Mouse (Mus musculus) right cerebral cortex, adult 18-20 months (tissue): ENCODE data around the gene Fam171a1.

Experiments used
- DNase-seq: peaks from one replicate; pipeline ENCODE4 v3.0.0; 2022; ENCODE audit warnings: mixed read lengths

Fam171a1 gene

DNA sequence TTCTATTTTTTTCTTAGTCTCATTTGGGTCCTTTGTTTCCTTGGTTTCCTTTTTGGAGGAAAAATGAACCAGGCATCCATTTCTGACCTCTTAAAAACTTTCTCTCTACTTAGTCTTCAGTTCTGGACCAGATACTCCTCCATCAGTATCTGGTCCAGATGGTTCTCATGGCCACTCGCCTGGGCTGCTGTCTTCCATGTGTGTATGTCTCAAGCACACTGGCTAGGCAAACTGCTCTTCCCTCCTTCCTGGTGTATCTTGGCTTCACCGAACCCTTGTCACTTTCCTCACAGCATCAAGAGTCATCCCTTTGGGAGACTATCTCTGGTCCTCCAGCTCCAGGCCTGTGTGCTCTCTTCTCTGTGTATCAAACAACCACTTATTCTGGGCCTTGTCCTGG is 25.0 kb downstream of the Fam171a1 start:
- DNase-seq = no peak

DNA sequence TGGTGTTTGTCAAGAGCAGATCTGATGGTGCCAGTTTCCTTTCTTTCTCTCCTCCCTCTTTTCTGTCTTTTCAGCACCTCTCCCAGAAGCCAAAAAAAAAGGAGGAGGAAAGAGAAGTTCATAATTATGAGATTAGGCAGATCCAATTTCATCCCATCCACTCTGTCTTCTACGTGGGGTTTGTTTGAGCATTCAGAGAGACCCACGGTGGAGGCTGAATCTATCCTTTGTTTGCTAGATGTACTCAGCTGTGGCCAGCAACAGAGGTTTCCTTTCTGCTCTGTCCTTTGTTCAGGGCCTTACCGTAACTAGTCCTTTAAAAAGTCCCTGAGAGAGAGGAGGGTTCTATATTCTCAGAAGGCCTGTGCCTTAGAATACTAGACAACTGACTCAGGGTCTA is 25.6 kb downstream of the Fam171a1 start:
- no peak for DNase-seq

DNA sequence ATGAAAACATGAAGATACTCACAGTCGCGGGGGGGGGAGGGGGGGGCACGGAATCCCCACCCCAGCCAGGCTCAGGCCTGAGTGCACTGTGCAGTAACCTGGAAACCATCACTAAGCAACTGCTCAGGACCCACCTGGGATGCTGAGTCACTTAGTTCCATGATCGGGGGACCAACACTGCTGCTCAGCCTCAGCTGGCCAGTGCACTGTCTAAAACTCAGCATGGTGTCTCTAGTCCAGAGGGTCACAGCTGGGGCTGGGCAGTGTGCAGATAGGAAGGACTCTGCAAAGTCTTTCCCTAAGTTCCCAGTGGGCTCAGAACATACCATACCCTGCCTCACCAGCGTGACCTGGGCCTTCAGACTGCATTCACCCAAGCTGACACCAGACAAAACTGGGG is 26.6 kb downstream of the Fam171a1 start:
- DNase-seq = no peak

DNA sequence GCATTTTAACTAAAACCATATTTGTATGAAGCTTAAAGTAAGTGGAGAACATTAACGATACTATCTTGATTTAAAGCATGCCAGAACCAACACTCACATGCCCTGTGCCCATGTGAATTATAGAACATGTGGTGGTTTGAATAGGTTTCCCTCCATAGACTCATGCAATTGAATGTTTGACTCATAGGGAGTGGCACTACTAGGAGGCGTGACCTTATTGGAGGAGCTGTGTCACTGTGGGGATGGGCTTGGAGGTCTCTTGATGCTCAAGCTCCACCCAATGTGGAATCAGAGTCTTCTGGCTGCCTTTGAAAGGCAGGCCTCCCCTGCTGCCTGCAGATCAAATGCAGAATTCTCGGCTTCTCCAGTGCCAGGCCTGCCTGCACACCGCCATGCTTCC is 27.8 kb downstream of the Fam171a1 start:
- DNase-seq = no peak

DNA sequence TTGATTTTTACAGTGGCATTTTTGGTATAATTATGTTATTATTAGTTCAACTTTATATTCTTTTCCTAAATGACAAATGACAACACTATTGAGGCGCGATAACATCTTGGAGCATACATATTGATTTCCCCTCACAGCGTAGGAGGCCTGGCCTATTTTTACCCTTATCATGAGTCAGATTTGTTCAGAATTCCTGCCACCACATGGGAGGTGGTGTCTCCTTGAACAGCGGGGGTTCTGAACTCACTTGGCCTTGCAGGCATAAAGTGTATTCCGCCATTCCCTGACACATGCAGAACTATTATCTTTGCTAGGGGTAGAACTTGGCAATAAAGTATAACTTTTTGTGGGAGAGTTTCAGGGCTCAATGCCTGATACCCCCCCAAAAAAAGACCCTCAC is 30.3 kb downstream of the Fam171a1 start:
- DNase-seq = peak; percentile 57

DNA sequence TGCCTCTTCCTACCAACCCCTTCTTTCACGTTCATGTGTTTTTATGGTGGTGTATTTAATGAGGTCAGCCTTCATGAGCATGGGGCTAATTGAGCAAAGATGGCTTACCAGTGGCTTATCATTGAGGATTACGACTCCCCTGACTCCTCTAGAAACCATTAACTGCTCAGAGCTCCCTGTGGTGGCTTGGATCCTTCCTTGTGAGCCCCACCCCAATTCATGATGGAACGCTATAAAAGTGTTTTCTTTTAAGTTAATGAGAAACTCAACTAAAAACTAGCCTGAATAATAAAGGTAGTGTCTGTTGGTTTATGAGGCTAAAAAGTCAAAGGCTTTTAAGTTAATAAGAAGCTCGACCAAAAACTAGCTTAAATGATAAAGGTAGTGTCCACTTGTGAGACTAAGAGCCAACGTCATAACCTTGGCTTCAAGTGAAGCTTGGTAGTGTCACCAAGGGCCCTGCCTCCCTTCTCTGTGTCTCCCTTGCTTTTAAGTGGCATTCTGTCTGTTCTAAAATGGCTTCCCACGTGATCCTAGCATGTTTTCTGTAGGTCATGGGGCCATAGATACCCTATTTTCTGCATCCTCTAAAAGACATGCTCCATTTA is 33.6 kb downstream of the Fam171a1 start:
- DNase-seq = no peak

DNA sequence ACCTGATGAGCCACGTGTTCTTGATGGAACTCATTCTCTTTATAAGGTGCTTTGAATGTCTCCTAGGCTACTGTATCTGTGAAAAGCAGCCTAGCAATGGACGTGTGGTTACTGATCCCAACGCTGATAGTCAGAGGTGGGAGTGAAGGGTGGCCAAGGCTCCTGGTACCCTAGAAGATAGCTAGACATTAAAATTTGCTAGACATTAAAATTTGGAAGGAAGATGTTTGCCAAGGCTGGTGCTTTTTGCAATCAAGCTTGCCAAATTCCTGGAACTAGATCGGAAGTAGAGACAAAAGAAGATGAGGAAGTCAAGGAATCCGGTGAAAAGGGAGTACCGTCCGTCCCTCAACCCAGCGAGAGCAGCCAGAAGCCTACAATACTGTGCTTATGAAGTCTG is 34.7 kb downstream of the Fam171a1 start:
- DNase-seq = no peak

DNA sequence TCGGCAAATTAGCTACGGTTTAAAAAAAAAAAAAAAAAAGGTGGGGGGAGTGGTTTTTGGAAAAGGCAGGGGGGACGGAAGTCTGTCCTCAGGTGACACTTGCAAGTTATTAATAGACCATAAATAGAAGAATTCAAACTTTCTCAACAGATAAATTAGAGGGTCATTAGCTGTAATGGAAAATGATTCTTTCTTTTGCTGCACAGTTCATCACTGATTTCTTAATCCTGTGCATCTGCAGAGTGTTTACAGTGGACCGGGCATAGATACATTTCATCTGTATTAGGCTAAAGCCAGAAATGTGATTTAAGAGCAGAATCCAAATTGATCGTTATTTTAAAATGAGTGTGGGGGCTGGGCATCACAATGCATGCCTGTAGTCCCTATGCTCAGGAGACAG is 36.3 kb downstream of the Fam171a1 start:
- no peak for DNase-seq

DNA sequence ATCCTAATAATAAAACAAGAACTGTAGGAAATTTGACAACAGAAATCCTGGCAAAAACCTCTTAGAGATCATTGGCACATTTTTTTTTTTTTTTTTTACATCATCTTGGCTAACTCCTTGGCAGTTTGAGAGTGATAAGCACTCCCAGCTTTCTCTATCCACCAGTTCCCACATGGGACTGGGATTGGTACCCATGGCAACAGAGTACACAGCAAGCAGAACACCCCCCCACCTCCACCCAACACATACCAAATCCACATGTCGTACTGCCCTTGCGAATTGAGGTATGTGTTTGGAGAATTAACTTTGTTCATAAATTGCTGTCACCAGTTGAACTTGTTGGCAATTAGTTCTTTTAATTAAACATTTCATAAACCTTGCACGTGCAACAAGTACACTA is 37.3 kb downstream of the Fam171a1 start:
- DNase-seq = no peak

DNA sequence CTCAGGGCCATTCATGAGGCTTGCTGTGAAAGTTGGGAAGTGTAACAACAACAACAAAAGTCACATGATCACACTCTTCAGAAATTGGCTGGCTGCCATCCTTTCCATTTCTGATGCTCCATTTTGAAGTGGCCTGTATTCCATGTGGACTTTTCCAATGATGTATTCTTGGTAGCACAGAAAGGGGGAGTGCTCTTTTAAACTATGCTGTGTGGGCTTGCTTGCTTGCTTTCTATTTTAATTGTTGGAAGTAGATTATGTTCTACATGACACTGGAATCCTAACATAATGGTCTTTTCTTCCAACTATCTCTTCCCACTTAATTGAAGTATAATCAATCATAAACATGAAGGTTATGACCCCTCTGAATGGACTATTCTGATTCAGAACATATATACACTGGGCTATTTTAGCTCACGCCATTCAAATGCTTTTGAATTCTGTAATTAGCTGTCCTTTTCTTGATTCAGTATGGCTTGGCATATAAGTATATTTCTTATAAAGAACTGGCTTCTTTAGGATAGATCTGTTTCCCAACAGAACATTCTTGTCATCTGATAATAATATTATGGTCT is 40.2 kb downstream of the Fam171a1 start:
- DNase-seq = no peak

DNA sequence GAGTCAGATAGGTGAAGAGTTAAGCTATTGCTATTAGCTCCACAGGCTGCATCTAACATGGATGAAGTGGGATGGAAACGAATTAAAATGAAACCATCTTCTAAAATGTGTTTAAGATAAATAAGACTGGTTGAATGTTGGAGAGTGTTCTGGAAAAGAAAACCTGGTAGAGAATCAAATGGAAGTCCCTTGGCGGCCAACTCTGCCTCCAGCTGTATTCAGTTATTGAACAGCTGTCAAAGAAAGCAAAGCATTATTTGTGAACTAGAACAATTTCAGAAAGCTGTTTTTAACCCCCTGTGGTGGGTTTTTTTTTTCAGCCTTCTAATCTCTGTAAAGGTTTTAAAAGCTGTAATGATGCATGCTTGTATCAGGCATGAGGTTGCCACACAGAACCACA is 41.0 kb downstream of the Fam171a1 start:
- no peak for DNase-seq

DNA sequence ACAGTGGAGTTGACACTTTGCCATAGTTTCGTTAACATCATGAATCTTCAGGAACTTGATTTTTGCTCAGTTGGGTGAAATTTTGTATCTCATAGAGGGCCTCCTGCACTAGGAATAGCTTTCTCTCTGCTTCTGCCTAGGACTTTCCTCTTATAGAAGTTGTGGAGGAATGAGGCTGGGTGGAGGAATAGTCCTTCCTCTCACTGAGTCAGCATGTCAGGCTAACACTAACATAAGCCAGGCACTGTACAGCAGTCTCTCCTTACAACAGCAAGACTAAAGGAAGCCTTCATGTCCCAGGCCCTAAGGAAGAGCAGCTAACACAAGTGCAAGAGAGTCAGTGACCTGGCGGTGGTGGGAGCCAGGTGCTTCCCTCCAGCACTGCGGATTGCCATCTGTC is 43.0 kb downstream of the Fam171a1 start:
- peak; percentile 43 for DNase-seq

DNA sequence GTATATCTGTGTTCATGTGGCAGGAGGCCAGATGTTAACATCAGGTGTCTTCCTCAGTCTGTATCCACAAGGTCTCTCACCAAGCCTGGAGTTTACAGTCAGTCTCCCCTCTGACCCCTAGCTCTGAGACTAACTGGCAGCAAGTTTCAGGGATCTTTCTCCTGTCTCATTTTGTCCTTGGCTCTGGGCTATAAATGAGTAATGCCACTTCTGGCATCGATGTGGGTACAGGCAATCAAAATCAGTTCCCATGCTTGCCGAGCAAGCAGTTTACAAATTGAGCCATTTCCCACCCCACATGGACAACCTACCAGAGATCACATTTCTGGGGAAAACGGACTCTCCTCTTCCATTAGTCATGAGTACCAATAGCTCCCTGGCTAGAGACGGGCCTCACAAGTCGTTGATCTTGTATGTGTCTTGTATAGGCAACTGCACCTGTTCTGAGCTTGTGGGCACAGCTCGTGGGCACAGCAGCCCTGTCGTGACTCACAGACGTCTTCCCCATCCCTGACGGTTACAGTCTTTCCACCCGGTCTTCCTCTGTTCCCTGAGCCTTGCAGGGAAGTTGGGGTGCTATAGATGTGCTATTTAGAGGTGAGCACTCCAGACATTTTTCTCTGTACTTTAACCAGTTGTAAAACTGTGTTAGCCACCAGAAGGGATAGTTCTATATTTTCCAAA is 43.8 kb downstream of the Fam171a1 start:
- DNase-seq = peak; percentile 57

DNA sequence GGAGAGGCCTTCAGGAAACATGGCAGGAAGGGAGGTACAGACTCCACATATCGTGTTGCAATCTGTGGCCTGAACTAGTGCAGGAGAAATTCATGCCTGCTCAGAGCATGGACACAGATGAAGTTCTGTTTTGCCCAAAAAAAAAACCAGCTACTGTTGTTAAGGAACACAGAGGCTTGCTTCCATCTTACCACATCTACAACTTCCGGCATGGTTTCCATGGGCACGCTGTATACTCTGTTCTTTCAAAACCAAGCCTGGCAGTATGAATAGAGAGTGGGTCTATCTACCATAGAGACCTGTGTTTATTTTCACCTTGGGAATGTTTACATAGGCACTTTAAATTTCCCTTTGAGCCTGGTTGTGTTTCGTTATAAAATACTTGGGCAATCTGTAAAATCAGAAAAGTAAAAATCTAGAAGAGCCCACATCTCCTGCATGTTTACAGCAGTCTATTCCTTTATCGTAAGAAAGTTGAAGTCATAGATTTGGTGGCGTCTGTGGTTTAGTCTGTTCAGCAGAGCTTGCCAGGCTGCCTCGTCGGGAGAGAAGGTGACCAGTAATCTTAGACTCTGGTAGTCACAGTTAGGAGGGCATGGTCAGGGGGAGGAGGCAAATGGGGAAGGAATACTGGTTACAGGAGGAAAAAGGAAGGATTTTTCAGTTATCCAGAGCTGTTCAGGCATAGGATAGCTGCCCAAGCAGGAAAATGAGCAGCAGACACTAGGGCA is 44.8 kb downstream of the Fam171a1 start:
- DNase-seq = no peak

DNA sequence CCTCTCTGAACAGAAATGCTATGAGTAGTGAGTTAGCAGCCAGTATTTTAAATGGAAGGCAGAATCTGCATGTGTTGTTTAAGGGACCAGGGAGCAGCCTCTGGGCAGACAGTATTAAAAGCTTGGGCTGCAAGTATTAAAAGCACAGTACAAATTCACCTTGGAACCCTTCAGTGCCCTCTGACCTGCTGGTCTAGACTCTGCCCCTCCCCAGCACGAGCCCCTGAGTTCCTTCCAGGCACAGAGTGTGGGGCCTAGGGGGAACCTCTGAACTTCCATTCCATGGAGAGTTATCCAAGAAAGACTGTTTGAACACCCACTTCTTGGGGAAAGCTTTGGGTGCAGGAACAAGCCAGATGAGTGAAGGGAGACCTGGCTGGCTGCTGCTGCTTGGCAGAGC is 47.6 kb downstream of the Fam171a1 start:
- no peak for DNase-seq

DNA sequence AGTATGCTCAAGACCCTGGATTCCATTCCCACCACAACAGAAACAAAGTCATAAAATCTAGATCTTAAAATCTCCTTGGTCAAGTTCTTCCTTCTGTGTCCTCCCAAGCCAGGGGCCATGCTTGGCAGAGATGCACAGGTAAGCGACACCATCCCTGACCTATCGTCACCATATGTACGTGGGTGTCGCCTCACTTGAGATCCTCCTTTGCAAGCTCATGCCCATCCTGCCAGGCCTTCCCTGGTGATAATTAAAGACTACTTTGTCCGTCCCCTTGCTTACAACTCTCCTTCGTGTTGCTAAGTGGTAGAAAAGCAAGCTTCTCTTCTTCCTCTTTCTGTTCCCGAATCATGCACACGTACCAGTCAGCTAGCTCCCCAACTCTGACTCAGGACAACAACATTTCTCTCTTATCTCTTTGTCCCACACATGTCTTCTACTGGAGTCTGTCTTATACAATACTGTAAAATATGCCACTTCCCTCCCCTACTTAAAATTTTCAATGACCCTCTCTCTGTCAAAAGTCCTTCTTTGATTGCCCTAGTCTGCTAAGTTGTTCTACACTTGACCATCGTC is 49.6 kb downstream of the Fam171a1 start:
- DNase-seq = no peak

DNA sequence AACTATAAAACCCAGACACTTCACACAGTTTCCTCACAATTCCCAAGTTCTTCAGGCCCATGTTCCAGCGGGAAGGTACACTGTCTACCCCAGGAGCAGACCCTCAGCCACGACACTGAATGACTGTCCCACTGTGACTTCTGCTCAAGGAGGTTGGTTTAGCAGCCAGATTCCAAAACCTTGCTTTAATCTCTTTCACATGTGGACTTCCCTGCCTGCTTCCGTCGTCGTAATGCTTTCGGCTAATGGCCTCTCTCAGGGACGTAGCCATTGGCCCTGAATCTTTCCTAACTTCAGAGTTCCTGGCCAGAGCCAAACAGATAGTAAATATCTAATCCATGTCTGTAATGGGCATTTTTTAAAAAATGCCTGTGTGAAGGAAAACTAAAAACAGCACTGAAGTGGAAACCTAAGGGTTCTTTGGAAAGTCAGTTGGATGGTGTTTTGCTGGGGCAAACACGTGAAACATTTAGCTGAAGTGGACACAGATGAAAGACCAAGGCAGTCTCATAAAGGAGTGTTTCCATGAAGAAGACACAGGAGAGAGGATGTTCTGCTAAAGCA is 51.1 kb downstream of the Fam171a1 start:
- no peak for DNase-seq

DNA sequence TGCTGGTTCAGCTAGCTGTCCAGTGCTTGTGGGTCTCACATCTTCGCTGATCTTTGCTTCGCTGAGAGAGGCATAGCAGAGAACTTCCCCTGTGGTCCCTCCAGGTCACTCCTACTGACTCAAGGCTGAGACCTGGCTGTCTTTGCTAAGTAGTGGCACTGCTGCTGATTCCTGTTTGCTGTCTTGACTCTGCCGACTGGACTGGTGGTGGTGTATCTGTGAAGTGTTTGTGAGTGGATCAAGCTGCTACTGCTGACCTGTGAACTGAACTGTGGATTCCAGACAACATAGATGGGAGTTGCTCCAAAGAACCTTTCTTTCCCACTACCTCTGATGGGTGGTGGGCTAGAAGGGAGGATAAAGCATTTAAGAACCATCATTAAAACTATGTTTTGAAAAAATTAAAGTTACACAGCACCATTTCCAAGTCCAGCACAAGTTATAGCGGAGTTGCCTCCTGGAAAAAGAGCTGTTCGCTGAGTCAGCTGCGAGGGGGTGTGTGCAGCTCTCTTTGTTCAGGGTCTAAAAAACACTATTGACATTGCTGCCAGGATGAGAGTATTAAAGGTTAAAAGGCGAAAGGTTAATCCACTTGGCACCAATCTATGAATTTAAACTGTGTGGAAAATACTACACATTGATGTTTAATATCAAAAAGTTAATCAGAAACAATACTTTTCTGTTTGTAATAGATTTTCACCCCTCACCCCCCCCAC is 52.0 kb downstream of the Fam171a1 start:
- DNase-seq = no peak

DNA sequence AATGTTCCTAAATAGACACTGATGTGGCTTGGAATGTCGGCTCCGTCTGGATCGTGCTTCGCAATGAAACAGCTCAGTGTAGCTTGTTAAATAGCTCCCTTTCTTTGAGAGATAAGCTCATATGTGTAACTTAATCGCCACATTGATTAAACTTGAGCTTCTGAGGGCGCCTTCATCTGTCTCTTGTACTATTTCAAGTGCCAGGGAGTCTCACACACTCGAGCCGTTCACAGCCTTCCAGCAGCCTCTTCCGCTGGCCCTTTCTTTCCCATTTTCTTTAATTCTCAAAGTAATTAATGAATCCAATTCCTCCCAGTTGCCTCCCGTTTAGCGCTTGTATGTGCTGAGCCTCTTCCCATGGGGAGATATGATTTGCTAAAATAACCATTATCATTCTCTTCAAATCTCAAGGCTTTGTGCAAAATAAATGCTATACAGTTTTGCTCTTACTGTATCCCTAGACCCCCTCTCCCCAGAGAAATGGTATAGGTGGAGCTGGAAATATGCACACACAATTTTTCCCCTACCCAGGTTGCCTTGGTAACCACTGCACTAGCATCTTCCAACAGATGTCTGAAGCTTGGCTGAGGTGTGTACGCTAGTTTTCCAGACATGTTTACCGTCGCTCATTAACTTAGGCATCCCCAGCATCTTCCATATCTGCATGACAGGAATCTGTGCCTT is 54.8 kb downstream of the Fam171a1 start:
- DNase-seq = no peak

DNA sequence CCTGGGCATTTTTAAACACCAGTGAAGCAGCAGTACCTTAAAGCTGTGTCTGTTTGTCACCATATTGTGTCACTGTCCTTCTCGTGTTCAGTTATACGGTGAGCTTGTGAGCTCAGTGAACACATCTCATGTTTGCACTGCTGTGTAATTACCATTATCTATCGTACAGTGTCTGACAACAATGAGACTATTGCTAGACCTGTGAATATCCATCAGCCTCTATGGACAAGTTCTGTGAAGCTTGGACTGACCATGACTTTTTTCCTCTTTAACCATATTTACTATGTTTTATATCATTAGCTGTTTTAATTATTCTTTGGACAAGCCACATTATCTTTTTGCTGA is 55.4 kb downstream of the Fam171a1 start:
- no peak for DNase-seq

DNA sequence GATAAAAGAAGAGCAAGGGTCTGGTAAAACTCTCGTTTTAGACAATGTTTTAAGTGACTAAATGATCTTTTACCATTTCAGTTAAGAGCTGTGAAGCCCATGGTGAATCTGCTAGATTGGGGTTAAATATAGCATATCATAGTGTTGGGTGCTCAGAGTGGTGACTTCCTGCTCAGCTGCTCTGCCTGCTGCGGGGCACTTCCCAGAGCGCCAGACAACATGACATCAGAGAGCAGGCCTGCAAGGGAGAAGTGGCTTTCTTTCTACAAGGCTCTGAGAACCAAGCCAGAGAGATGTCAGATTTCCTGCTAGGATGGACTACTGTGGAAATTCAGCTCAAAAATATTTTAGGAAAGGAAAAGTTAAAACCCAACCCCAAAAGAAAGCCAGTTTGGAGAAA is 57.8 kb downstream of the Fam171a1 start:
- no peak for DNase-seq

DNA sequence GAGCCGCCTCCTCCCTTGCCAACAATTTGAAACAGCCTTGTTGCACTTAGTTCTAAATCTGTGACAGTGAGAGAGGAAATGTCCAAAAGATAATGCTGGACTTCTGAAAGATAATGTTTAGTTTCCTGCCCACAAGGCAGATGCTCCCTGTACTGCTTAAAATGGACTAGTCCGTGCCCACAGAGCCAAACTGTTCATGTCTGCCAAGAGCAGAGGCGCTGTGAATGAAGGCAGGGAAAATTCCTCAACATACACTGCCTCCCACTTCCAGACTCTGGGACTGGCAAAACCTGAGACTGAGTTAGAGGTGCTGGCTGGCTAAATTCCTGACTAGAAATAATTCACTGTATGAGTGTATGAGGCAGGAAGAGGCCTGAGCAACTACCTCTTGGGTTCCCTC is 58.6 kb downstream of the Fam171a1 start:
- DNase-seq = peak; percentile 89
